Mouse (Mus musculus): Measurements from ENCODE around the gene Itgb3. TPM values are rescaled to one million over a fixed set of nuclear protein-coding genes. Genes with fewer than 3 reads are reported as not detected.

Gene Itgb3
- polyA plus RNA-seq, 1 experiment from 2014 or later: 0.98 TPM

Other genes with a start within 250 kb of the Itgb3 start
- 35.4 and 35.6 TPM in 2 replicates for gene Kansl1, start 139.1 kb upstream of the Itgb3 start, polyA plus RNA-seq (2014; fragmentation: Nextera tagmentation; extraction: Ambion mirVana)
- 56.4 and 62.7 TPM in 2 replicates for gene Cdc27, start 57.4 kb upstream of the Itgb3 start, polyA plus RNA-seq (2014; fragmentation: Nextera tagmentation; extraction: Ambion mirVana)
- gene Myl4, start 57.3 kb upstream of the Itgb3 start, polyA plus RNA-seq (2014; fragmentation: Nextera tagmentation; extraction: Ambion mirVana): 0.44 and 0.84 TPM in 2 replicates
- not detected in 2 replicates for gene Gm11639, start 77.7 kb downstream of the Itgb3 start, polyA plus RNA-seq (2014; fragmentation: Nextera tagmentation; extraction: Ambion mirVana)